Mouse (Mus musculus) E14TG2a.4 (cell line): ENCODE measurements around the gene Slco6c1.
A peak's percentile ranks its signal among the peaks of the same experiment; 100 is the strongest.

ENCODE experiments used
- CTCF ChIP-seq: conservative IDR thresholded peaks from 2 replicates; pipeline ENCODE4 v1.5.1; 2014; ENCODE audit warnings: low read length
- NANOG ChIP-seq: IDR thresholded peaks from 2 replicates; pipeline ENCODE4 v1.6.1; 2014; ENCODE audit warnings: borderline replicate concordance, low read length, mixed read lengths
- POU5F1 ChIP-seq: IDR thresholded peaks from 2 replicates; pipeline ENCODE4 v1.6.1; 2014; ENCODE audit warnings: low read length, borderline replicate concordance

DNA sequence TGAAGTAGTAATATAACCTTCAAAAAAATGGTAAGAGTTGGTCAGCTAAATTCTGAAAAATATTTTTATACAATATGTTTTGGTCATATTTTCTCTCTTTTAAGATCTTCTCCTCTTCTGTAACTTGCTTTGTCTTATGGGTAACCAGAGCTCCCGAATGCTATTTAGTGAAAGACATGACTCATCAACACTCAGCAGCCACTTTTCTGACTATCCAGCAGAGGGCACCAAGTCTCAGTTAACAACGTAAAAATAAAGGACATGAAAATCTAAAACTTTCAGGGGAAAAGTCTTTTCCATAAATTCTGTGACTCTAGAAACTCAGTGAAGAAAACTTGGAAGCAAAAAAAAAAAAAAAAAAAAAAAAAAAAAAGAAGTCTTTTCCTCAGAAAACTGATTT is 89.6 kb downstream of the Slco6c1 start:
- TF ChIP-seq CTCF (peak; percentile 47), NANOG (no peak), POU5F1 (no peak)
